Mouse (Mus musculus) cerebellum, adult 2 months (tissue): ENCODE data around the gene Ppp1r9b.

Source experiments
- CTCF ChIP-seq: fragments of 200-500 bp; IDR thresholded peaks from 2 replicates; pipeline ENCODE4 v1.5.1; 2011; ENCODE audit warnings: low read depth, mild to moderate bottlenecking, control low read depth, low read length, moderate library complexity, borderline replicate concordance; ENCODE audit not compliant: insufficient read depth
- POLR2A ChIP-seq: fragments of 200-500 bp; IDR thresholded peaks from 2 replicates; pipeline ENCODE4 v1.6.1; 2011; ENCODE audit warnings: low read length, control low read depth, borderline replicate concordance; ENCODE audit not compliant: insufficient read depth

- TF ChIP-seq CTCF = no peak
- TF ChIP-seq POLR2A = no peak
Measured at GRCm38 (mm10) chr11:94979462-94980179, 11.2 kb upstream of the Ppp1r9b start.
